Mouse (Mus musculus): ENCODE measurements at regions not wholly inside any gene's neighbourhood (a gene's known extent, or its start where the extent isn't known, plus 50 kb on each side); places are given as distances from the start of the nearest gene placed in this dataset.

DNA sequence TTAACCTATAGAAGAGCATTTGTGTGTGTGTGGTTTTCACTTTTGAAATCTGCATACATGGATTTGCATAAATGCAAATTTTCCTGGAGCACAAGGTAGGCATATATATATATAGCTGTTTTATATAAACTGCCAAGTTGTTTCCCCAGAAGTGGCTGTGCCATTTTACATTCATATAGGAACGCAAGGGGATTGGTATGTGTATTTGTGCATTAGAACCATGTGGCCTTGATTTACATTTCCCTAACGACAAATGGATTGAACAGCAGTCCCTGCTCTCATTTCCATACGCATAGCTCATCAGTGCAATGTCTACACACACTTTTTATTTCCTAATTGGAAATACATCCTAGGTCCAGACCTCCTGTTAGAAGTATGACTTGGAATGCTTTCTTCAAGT lies 1069.9 kb downstream of the Synb start:
- Histone ChIP-seq H3K36me3 (ENCODE audit: control insufficient read depth, insufficient read depth, low read length, poor library complexity, severe bottlenecking) (no peaks in the 10 kb centered on the region), H3K27ac (ENCODE audit: insufficient read depth, low read depth, low read length, poor library complexity, severe bottlenecking) (no peak overlapping the region), H3K4me1 (ENCODE audit: control insufficient read depth in 2 of 2, insufficient read depth in 2 of 2, low read length in 2 of 2, poor library complexity in 1 of 2) (no peaks in the 10 kb centered on the region), H3K4me3 (ENCODE audit: insufficient read depth in 1 of 2, low read depth in 1 of 2, low read length in 2 of 2, poor library complexity in 1 of 2, severe bottlenecking in 1 of 2) (no peak overlapping the region), H3K9me3 (ENCODE audit: control insufficient read depth, insufficient read depth, low read depth, low read length) (no peaks in the 10 kb centered on the region), H3K9ac (ENCODE audit: insufficient read depth, low read depth, low read length, poor library complexity, severe bottlenecking) (no peak overlapping the region)
- DNase-seq (ENCODE audit: low read depth, low spot score) = no peak
- in situ Hi-C loops (cut with MboI; ENCODE audit: low sequenced_read_pairs in 2 of 2, unreplicated experiment in 2 of 2) = no loop called here
- no peak for TF ChIP-seq ZC3H11A (IDR thresholded peaks at IDR 0.05; ENCODE audit: borderline replicate concordance, low read depth, low read length)
- no peak for TF ChIP-seq MAFK (IDR thresholded peaks at IDR 0.05; ENCODE audit: insufficient read depth, low read depth, low read length)
- TF ChIP-seq HCFC1 (IDR thresholded peaks at IDR 0.05; ENCODE audit: borderline replicate concordance, insufficient read depth, low read length) = no peak
- no peak for TF ChIP-seq ZNF384 (IDR thresholded peaks at IDR 0.05; ENCODE audit: low read depth, low read length)
- no peak for TF ChIP-seq CHD2 (IDR thresholded peaks at IDR 0.05; ENCODE audit: low read depth, low read length)

DNA sequence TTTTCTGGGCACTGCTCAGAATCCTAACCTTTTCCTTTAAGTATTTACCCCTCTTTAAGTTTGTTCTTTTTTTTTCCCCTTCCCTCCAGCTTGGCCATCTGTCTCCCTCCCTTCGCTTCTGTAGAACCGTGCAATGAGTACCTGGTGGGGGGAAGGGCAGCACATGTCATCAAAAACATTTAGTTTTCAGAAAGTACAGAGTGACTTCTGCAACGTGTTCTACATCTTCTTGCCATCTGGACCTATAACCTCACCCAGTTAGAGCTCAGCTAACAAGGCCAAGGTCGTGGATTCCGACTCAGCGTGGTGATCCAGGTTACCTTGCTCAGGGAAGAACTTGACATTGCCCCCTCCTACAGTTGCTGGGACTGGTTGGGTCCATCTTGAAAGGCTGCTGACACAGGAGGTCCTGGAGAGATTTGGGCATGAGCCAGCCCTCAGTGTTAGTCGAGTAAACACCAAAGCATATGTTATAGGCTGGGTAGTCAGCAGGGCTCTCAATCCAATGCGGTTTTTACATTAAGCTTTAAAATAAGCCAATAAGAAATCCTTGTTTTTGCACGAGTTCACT lies 1075.0 kb downstream of the Synb start:
- no peak overlapping the region for H3K4me3 ChIP-seq (ENCODE audit: insufficient read depth in 1 of 2, low read depth in 1 of 2, low read length in 2 of 2, poor library complexity in 1 of 2, severe bottlenecking in 1 of 2)
- no peak overlapping the region for H3K9ac ChIP-seq (ENCODE audit: insufficient read depth, low read depth, low read length, poor library complexity, severe bottlenecking)
- H3K36me3 ChIP-seq (ENCODE audit: control insufficient read depth, insufficient read depth, low read length, poor library complexity, severe bottlenecking) = no peaks in the 10 kb centered on the region
- H3K9me3 ChIP-seq (ENCODE audit: control insufficient read depth, insufficient read depth, low read depth, low read length) = no peaks in the 10 kb centered on the region
- no peak overlapping the region for H3K27ac ChIP-seq (ENCODE audit: insufficient read depth, low read depth, low read length, poor library complexity, severe bottlenecking)
- TF ChIP-seq MAFK (IDR thresholded peaks at IDR 0.05; ENCODE audit: insufficient read depth, low read depth, low read length) = no peak
- TF ChIP-seq HCFC1 (IDR thresholded peaks at IDR 0.05; ENCODE audit: borderline replicate concordance, insufficient read depth, low read length) = no peak
- TF ChIP-seq CHD2 (IDR thresholded peaks at IDR 0.05; ENCODE audit: low read depth, low read length) = no peak
- no peak for TF ChIP-seq ZC3H11A (IDR thresholded peaks at IDR 0.05; ENCODE audit: borderline replicate concordance, low read depth, low read length)
- no peak for TF ChIP-seq ZNF384 (IDR thresholded peaks at IDR 0.05; ENCODE audit: low read depth, low read length)
- in situ Hi-C loops (cut with MboI; ENCODE audit: low sequenced_read_pairs in 2 of 2, unreplicated experiment in 2 of 2) = no loop called here
- no peak for DNase-seq (ENCODE audit: low read depth, low spot score)
- H3K4me1 ChIP-seq (ENCODE audit: control insufficient read depth in 2 of 2, insufficient read depth in 2 of 2, low read length in 2 of 2, poor library complexity in 1 of 2) = no peaks in the 10 kb centered on the region

DNA sequence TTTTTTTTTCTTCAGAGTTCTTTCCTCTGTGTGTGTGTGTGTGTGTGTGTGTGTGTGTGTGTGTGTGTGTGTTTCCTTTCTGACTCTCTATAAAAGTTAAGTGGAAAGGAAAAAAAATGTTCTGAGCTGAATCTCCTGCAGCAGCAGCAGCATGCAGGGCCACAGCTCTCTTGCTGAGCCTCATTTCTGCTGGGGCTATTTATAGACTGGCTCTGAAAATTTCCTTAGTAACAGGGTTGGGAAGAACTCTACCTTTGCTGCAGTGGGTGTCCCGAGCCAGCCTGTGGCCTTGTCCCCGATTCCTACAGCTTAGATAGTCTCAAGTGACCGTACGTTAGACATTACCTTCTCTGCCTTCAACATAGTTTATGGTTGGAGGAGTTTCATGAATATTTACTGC lies 1075.6 kb downstream of the Synb start:
- H3K27ac ChIP-seq (ENCODE audit: insufficient read depth, low read depth, low read length, poor library complexity, severe bottlenecking) = no peak overlapping the region
- no peak for DNase-seq (ENCODE audit: low read depth, low spot score)
- no peaks in the 10 kb centered on the region for H3K36me3 ChIP-seq (ENCODE audit: control insufficient read depth, insufficient read depth, low read length, poor library complexity, severe bottlenecking)
- H3K9me3 ChIP-seq (ENCODE audit: control insufficient read depth, insufficient read depth, low read depth, low read length) = no peaks in the 10 kb centered on the region
- no peaks in the 10 kb centered on the region for H3K4me1 ChIP-seq (ENCODE audit: control insufficient read depth in 2 of 2, insufficient read depth in 2 of 2, low read length in 2 of 2, poor library complexity in 1 of 2)
- TF ChIP-seq ZNF384 (IDR thresholded peaks at IDR 0.05; ENCODE audit: low read depth, low read length) (no peak), ZC3H11A (IDR thresholded peaks at IDR 0.05; ENCODE audit: borderline replicate concordance, low read depth, low read length) (no peak), HCFC1 (IDR thresholded peaks at IDR 0.05; ENCODE audit: borderline replicate concordance, insufficient read depth, low read length) (no peak), MAFK (IDR thresholded peaks at IDR 0.05; ENCODE audit: insufficient read depth, low read depth, low read length) (no peak), CHD2 (IDR thresholded peaks at IDR 0.05; ENCODE audit: low read depth, low read length) (no peak)
- H3K4me3 ChIP-seq (ENCODE audit: insufficient read depth in 1 of 2, low read depth in 1 of 2, low read length in 2 of 2, poor library complexity in 1 of 2, severe bottlenecking in 1 of 2) = no peak overlapping the region
- H3K9ac ChIP-seq (ENCODE audit: insufficient read depth, low read depth, low read length, poor library complexity, severe bottlenecking) = no peak overlapping the region
- in situ Hi-C loops (cut with MboI; ENCODE audit: low sequenced_read_pairs in 2 of 2, unreplicated experiment in 2 of 2) = no loop called here

DNA sequence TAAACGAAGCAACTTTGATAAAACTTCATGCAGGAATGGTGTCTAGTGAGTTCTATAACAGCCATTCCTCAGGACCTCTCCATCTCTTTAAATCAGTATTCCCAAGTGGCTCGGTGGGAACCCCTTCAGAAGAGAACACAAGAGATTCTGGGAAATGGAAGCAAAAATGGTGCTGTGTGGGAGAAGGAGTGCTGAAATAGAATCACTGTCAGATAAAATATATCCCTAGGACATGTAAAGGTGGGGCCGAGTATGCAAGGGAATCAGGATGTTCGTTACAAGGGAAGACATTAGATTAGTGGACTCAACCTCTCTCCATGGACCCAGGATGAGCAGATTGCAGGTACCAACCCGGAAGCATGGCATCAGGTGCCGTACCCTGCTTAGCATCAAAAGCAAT lies 1076.1 kb downstream of the Synb start:
- H3K9me3 ChIP-seq (ENCODE audit: control insufficient read depth, insufficient read depth, low read depth, low read length) = no peaks in the 10 kb centered on the region
- no peak overlapping the region for H3K9ac ChIP-seq (ENCODE audit: insufficient read depth, low read depth, low read length, poor library complexity, severe bottlenecking)
- H3K4me3 ChIP-seq (ENCODE audit: insufficient read depth in 1 of 2, low read depth in 1 of 2, low read length in 2 of 2, poor library complexity in 1 of 2, severe bottlenecking in 1 of 2) = no peak overlapping the region
- DNase-seq (ENCODE audit: low read depth, low spot score) = no peak
- TF ChIP-seq CHD2 (IDR thresholded peaks at IDR 0.05; ENCODE audit: low read depth, low read length) (no peak), MAFK (IDR thresholded peaks at IDR 0.05; ENCODE audit: insufficient read depth, low read depth, low read length) (no peak), HCFC1 (IDR thresholded peaks at IDR 0.05; ENCODE audit: borderline replicate concordance, insufficient read depth, low read length) (no peak), ZNF384 (IDR thresholded peaks at IDR 0.05; ENCODE audit: low read depth, low read length) (no peak), ZC3H11A (IDR thresholded peaks at IDR 0.05; ENCODE audit: borderline replicate concordance, low read depth, low read length) (no peak)
- H3K36me3 ChIP-seq (ENCODE audit: control insufficient read depth, insufficient read depth, low read length, poor library complexity, severe bottlenecking) = no peaks in the 10 kb centered on the region
- in situ Hi-C loops (cut with MboI; ENCODE audit: low sequenced_read_pairs in 2 of 2, unreplicated experiment in 2 of 2) = no loop called here
- H3K27ac ChIP-seq (ENCODE audit: insufficient read depth, low read depth, low read length, poor library complexity, severe bottlenecking) = no peak overlapping the region
- H3K4me1 ChIP-seq (ENCODE audit: control insufficient read depth in 2 of 2, insufficient read depth in 2 of 2, low read length in 2 of 2, poor library complexity in 1 of 2) = no peaks in the 10 kb centered on the region

DNA sequence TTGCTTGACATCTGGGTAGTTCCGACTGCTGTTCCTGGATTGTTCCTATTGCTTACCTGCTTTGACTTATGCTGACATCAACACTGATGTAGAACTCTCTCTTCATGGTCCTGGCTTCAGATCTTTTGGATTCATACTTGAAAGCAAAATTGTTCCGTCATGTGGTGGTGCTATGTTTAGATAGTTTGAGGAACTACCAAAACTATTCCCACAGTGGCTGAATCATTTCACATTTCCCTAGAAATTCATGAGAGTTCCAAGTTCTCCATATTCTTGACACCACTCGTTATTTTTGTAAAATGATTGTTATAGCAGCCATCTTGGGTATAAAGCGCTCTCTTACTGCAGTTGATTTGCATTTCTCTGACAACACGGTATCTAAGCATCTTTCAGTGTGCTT lies 1080.2 kb downstream of the Synb start:
- no peaks in the 10 kb centered on the region for H3K4me1 ChIP-seq (ENCODE audit: control insufficient read depth in 2 of 2, insufficient read depth in 2 of 2, low read length in 2 of 2, poor library complexity in 1 of 2)
- no peaks in the 10 kb centered on the region for H3K36me3 ChIP-seq (ENCODE audit: control insufficient read depth, insufficient read depth, low read length, poor library complexity, severe bottlenecking)
- no peak for DNase-seq (ENCODE audit: low read depth, low spot score)
- in situ Hi-C loops (cut with MboI; ENCODE audit: low sequenced_read_pairs in 2 of 2, unreplicated experiment in 2 of 2) = no loop called here
- no peak overlapping the region for H3K9ac ChIP-seq (ENCODE audit: insufficient read depth, low read depth, low read length, poor library complexity, severe bottlenecking)
- TF ChIP-seq MAFK (IDR thresholded peaks at IDR 0.05; ENCODE audit: insufficient read depth, low read depth, low read length) (no peak), ZC3H11A (IDR thresholded peaks at IDR 0.05; ENCODE audit: borderline replicate concordance, low read depth, low read length) (no peak), ZNF384 (IDR thresholded peaks at IDR 0.05; ENCODE audit: low read depth, low read length) (no peak), HCFC1 (IDR thresholded peaks at IDR 0.05; ENCODE audit: borderline replicate concordance, insufficient read depth, low read length) (no peak), CHD2 (IDR thresholded peaks at IDR 0.05; ENCODE audit: low read depth, low read length) (no peak)
- no peaks in the 10 kb centered on the region for H3K9me3 ChIP-seq (ENCODE audit: control insufficient read depth, insufficient read depth, low read depth, low read length)
- H3K27ac ChIP-seq (ENCODE audit: insufficient read depth, low read depth, low read length, poor library complexity, severe bottlenecking) = no peak overlapping the region
- no peak overlapping the region for H3K4me3 ChIP-seq (ENCODE audit: insufficient read depth in 1 of 2, low read depth in 1 of 2, low read length in 2 of 2, poor library complexity in 1 of 2, severe bottlenecking in 1 of 2)

All from ES-E14 (cell line).